In the genomic region with DNA sequence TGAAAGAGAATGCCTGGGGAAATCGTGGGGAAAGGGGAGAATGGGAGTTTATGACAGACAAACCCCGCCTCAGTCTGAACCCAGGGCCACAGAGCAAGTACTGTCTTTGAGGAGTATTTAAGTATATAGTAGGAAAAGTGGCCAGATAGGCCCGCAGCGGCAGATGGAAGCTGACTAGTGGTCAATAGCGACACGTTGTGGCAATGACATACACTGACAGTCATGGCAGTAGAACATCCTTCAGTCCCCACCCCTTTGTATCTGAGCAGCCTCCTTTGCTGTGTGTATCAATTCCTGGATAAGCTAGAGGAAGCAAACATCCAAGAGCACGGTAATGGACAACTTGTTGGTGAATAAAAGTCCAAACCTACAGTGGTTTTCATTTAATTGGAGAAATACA, we compare ENCODE assay signal across 8 mouse cellular contexts. TPM values are rescaled to one million over a fixed set of nuclear protein-coding genes. Genes with fewer than 3 reads are reported as not detected.
DNase-seq lines count a peak whose midpoint lies in the region; ATAC-seq and TF ChIP-seq lines count a peak whose summit lies in the region.

No protein-coding gene starts in this region.

- DNase-seq in forebrain, embryonic 11.5 days (ENCODE audit: low spot score), result peak; percentile 56
- no peak for DNase-seq in forebrain, embryonic 10.5 days (ENCODE audit: extremely low spot score, low spot score)
- DNase-seq in CD4-positive, CD25-positive, alpha-beta regulatory T cell, adult 2 months (ENCODE audit: low read depth, low spot score), result peak; percentile 49
- peak; percentile 40 to 41 for DNase-seq in cerebellum, adult 2 months
- peak; percentile 13 for DNase-seq in gastrocnemius, postnatal 25 days
- peak; percentile 23 to 50 for DNase-seq in kidney, postnatal 36 days
- DNase-seq in midbrain, embryonic 11.5 days (ENCODE audit: low spot score, missing footprints), result peak; percentile 83
- DNase-seq in thymus, postnatal 14 days, result peak; percentile 24

- no peak overlapping the region for H3K27ac ChIP-seq in forebrain, embryonic 11.5 days (ENCODE audit: low read depth, low read length)
- H3K27ac ChIP-seq in forebrain, embryonic 10.5 days, result no peak overlapping the region
- no peak overlapping the region for H3K27ac ChIP-seq in cerebellum, adult 2 months (ENCODE audit: insufficient read depth, low read length)
- H3K27ac ChIP-seq in midbrain, embryonic 11.5 days (ENCODE audit: low read depth, low read length), result no peak overlapping the region

- H3K9ac ChIP-seq in forebrain, embryonic 11.5 days (ENCODE audit: low read length), result no peak overlapping the region
- H3K9ac ChIP-seq in midbrain, embryonic 11.5 days (ENCODE audit: low read length), result no peak overlapping the region

- peak; percentile 73 for TF ChIP-seq CTCF in cerebellum, adult 2 months (IDR thresholded peaks at IDR 0.05; ENCODE audit: borderline replicate concordance, insufficient read depth, low read depth, low read length)

- no peaks in the 10 kb centered on the region; the same call in 1 of the 2 replicates for H3K27me3 ChIP-seq in forebrain, embryonic 11.5 days (ENCODE audit: control insufficient read depth, insufficient read depth, low read length)
- H3K27me3 ChIP-seq in forebrain, embryonic 10.5 days (ENCODE audit: poor library complexity, severe bottlenecking), result peaks cover 13% of the 10 kb centered on the region
- no peaks in the 10 kb centered on the region for H3K27me3 ChIP-seq in cerebellum, adult 2 months (ENCODE audit: control insufficient read depth, insufficient read depth, low read length)
- H3K27me3 ChIP-seq in midbrain, embryonic 11.5 days (ENCODE audit: control insufficient read depth, insufficient read depth, low read length), result no peaks in the 10 kb centered on the region

- 14% methylated on average over 7 of the region's 7 CpGs for WGBS in forebrain, embryonic 11.5 days
- WGBS in forebrain, embryonic 10.5 days, result 21% methylated on average over 7 of the region's 7 CpGs
- 5% methylated on average over 7 of the region's 7 CpGs for WGBS in cerebellum, adult 2 months
- 16% methylated on average over 7 of the region's 7 CpGs for WGBS in midbrain, embryonic 11.5 days

- H3K9me3 ChIP-seq in forebrain, embryonic 11.5 days (ENCODE audit: control insufficient read depth, low read length), result no peaks in the 10 kb centered on the region
- no peaks in the 10 kb centered on the region for H3K9me3 ChIP-seq in forebrain, embryonic 10.5 days
- no peaks in the 10 kb centered on the region for H3K9me3 ChIP-seq in midbrain, embryonic 11.5 days (ENCODE audit: control insufficient read depth, low read length)

- no peak for TF ChIP-seq POLR2A in cerebellum, adult 2 months (IDR thresholded peaks at IDR 0.05; ENCODE audit: borderline replicate concordance, insufficient read depth, low read length)

- no peaks in the 10 kb centered on the region for H3K36me3 ChIP-seq in forebrain, embryonic 11.5 days (ENCODE audit: control insufficient read depth, insufficient read depth, low read length)
- H3K36me3 ChIP-seq in forebrain, embryonic 10.5 days (replicated peaks), result no peaks in the 10 kb centered on the region
- no peaks in the 10 kb centered on the region for H3K36me3 ChIP-seq in midbrain, embryonic 11.5 days (ENCODE audit: control insufficient read depth, insufficient read depth, low read length)

- H3K4me1 ChIP-seq in forebrain, embryonic 11.5 days (replicated peaks; ENCODE audit: control insufficient read depth, insufficient read depth, low read length), result no peaks in the 10 kb centered on the region
- H3K4me1 ChIP-seq in forebrain, embryonic 10.5 days, result no peaks in the 10 kb centered on the region
- no peaks in the 10 kb centered on the region for H3K4me1 ChIP-seq in cerebellum, adult 2 months (ENCODE audit: control insufficient read depth, insufficient read depth, low read length)
- no peaks in the 10 kb centered on the region for H3K4me1 ChIP-seq in midbrain, embryonic 11.5 days (ENCODE audit: control insufficient read depth, insufficient read depth, low read length)

- H3K4me3 ChIP-seq in forebrain, embryonic 11.5 days (ENCODE audit: low read depth, low read length), result no peak overlapping the region
- H3K4me3 ChIP-seq in forebrain, embryonic 10.5 days, result no peak overlapping the region
- H3K4me3 ChIP-seq in cerebellum, adult 2 months (replicated peaks; ENCODE audit: insufficient read depth, low read depth, low read length), result no peak overlapping the region
- no peak overlapping the region for H3K4me3 ChIP-seq in midbrain, embryonic 11.5 days (ENCODE audit: low read depth, low read length)

- H3K4me2 ChIP-seq in forebrain, embryonic 11.5 days (ENCODE audit: low read depth, low read length, severe bottlenecking), result no peak overlapping the region
- H3K4me2 ChIP-seq in midbrain, embryonic 11.5 days, result no peak overlapping the region

- ATAC-seq in forebrain, embryonic 11.5 days (replicated peaks; ENCODE audit: low FRiP score), result no peak; the same call in 1 of the 2 replicates
- ATAC-seq in midbrain, embryonic 11.5 days (ENCODE audit: low FRiP score), result peak; percentile 61; the same call in 1 of the 2 replicates

RNA-seq across cellular contexts. Expression of a gene that starts 20.5 kb away (rescaled TPM):
- 50.5 and 53.6 TPM in 2 replicates for polyA plus RNA-seq in forebrain, embryonic 11.5 days (2014; fragmentation: Nextera tagmentation; extraction: Ambion mirVana)
- 64.6 and 65.2 TPM in 2 replicates for polyA plus RNA-seq in forebrain, embryonic 10.5 days (2016; fragmentation: Nextera tagmentation; extraction: Ambion mirVana)
- 54.3 and 58.7 TPM in 2 replicates for polyA plus RNA-seq in cerebellum, adult 2 months (2012; rRNA removed)
- total RNA-seq in gastrocnemius, postnatal 25 days (2021), result 1 to 10 TPM; 7.1 to 7.4 TPM
- polyA plus RNA-seq in midbrain, embryonic 11.5 days (2014; fragmentation: Nextera tagmentation; extraction: Ambion mirVana), result 45.7 and 45.8 TPM in 2 replicates
